ENCODE assay signal across 18 mouse cellular contexts in the genomic region with DNA sequence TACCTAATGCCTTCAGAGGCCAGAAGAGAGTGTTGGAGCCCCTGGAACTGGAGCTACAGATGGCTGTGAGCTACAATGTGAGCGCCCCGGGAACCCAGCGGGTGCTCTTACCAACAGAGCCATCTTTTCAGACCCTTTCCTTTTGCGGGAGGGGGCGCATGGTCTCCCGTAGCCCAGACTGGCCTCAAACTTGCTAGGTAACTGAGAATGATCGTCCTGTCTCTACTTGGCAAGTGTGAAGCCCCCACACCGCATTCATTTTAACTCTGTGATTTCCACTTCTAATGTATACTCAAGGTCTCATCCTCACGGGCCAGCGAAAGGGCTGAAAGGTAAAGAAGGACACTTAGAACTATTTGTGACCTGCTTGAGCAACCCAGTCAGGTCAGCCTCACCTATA. TPM values are rescaled to one million over a fixed set of nuclear protein-coding genes. Genes with fewer than 3 reads are reported as not detected.
DNase-seq lines count a peak whose midpoint lies in the region; ATAC-seq and TF ChIP-seq lines count a peak whose summit lies in the region.
"Had no signal": no experiment of that assay in that cellular context is flagged by ENCODE, and none has a peak within 500 bp of the region (broad histone marks: within the 10 kb centered on the region; RNA-seq: fewer than 3 reads in every experiment).

No protein-coding gene starts in this region.

- peak overlapping the region; percentile 94 for H3K4me2 ChIP-seq in heart, embryonic 13.5 days
- peak overlapping the region; percentile 93; the same call in 1 of the 2 replicates for H3K4me2 ChIP-seq in lung, embryonic 15.5 days
- H3K4me2 ChIP-seq in limb, embryonic 14.5 days (replicated peaks; ENCODE audit: low read depth, low read length, severe bottlenecking) = 0 out of 2 replicates have a peak overlapping the region, but pooled peaks have one; percentile 71
- H3K4me2 ChIP-seq in forebrain, embryonic 16.5 days (ENCODE audit: low read length) = no peak overlapping the region
- H3K4me2 ChIP-seq in midbrain, embryonic 14.5 days (ENCODE audit: low read length) = no peak overlapping the region

- WGBS in heart, embryonic 13.5 days = 66% methylated on average over 10 of the region's 10 CpGs
- 61% methylated on average over 10 of the region's 10 CpGs for WGBS in lung, embryonic 15.5 days
- WGBS in limb, embryonic 14.5 days = 64% methylated on average over 10 of the region's 10 CpGs
- 54% methylated on average over 10 of the region's 10 CpGs for WGBS in forebrain, embryonic 16.5 days
- 59% methylated on average over 10 of the region's 10 CpGs for WGBS in midbrain, embryonic 14.5 days

- peaks cover 29% of the 10 kb centered on the region for H3K36me3 ChIP-seq in heart, embryonic 13.5 days
- peaks cover 17% of the 10 kb centered on the region for H3K36me3 ChIP-seq in lung, embryonic 15.5 days
- peaks cover 17% of the 10 kb centered on the region for H3K36me3 ChIP-seq in limb, embryonic 14.5 days (ENCODE audit: control insufficient read depth, insufficient read depth, low read length)
- peaks cover 7% of the 10 kb centered on the region; the same call in 1 of the 2 replicates for H3K36me3 ChIP-seq in forebrain, embryonic 16.5 days (ENCODE audit: control insufficient read depth, insufficient read depth)
- peaks cover 16% of the 10 kb centered on the region for H3K36me3 ChIP-seq in midbrain, embryonic 14.5 days (ENCODE audit: control insufficient read depth, insufficient read depth, low read length)

- no peak overlapping the region for H3K9ac ChIP-seq in heart, embryonic 13.5 days
- no peak overlapping the region for H3K9ac ChIP-seq in lung, embryonic 15.5 days
- no peak overlapping the region for H3K9ac ChIP-seq in limb, embryonic 14.5 days (ENCODE audit: low read depth, low read length, severe bottlenecking)
- H3K9ac ChIP-seq in forebrain, embryonic 16.5 days (replicated peaks; ENCODE audit: low read depth, low read length) = no peak overlapping the region
- no peak overlapping the region for H3K9ac ChIP-seq in midbrain, embryonic 14.5 days (replicated peaks; ENCODE audit: low read length)
- H3K9ac ChIP-seq: midbrain, embryonic 12.5 days had no signal

- intact Hi-C loops in heart, postnatal 25 days (cut with DNase I) = loop anchor here (5.0 to 10.0 kb wide), 2 partner anchors 67 to 300 kb away; no protein-coding TSS in a partner anchor

- H3K4me3 ChIP-seq in heart, embryonic 13.5 days = no peak overlapping the region
- H3K4me3 ChIP-seq in lung, embryonic 15.5 days = no peak overlapping the region
- no peak overlapping the region for H3K4me3 ChIP-seq in limb, embryonic 14.5 days (replicated peaks; ENCODE audit: low read length)
- H3K4me3 ChIP-seq in forebrain, embryonic 16.5 days (replicated peaks; ENCODE audit: low read length) = no peak overlapping the region
- H3K4me3 ChIP-seq in midbrain, embryonic 14.5 days (replicated peaks; ENCODE audit: low read depth, low read length) = no peak overlapping the region
- H3K4me3 ChIP-seq: midbrain, embryonic 12.5 days had no signal

- no peak overlapping the region for H3K27ac ChIP-seq in heart, embryonic 13.5 days (replicated peaks)
- H3K27ac ChIP-seq in lung, embryonic 15.5 days = no peak overlapping the region
- no peak overlapping the region for H3K27ac ChIP-seq in limb, embryonic 14.5 days (replicated peaks; ENCODE audit: low read depth, low read length)
- no peak overlapping the region for H3K27ac ChIP-seq in forebrain, embryonic 16.5 days (ENCODE audit: low read length)
- no peak overlapping the region for H3K27ac ChIP-seq in midbrain, embryonic 14.5 days (replicated peaks; ENCODE audit: low read depth, low read length)
- H3K27ac ChIP-seq: midbrain, embryonic 12.5 days had no signal

- H3K9me3 ChIP-seq in heart, embryonic 13.5 days = peaks cover 11% of the 10 kb centered on the region
- H3K9me3 ChIP-seq in lung, embryonic 15.5 days = no peaks in the 10 kb centered on the region
- peaks cover 5% of the 10 kb centered on the region; the same call in 1 of the 2 replicates for H3K9me3 ChIP-seq in limb, embryonic 14.5 days (ENCODE audit: control insufficient read depth, low read length)
- peaks cover 3% of the 10 kb centered on the region; the same call in 1 of the 2 replicates for H3K9me3 ChIP-seq in forebrain, embryonic 16.5 days (ENCODE audit: control insufficient read depth, low read length)
- 0 out of 2 replicates have a peak, but pooled peaks cover 4% of the 10 kb centered on the region for H3K9me3 ChIP-seq in midbrain, embryonic 14.5 days (ENCODE audit: control insufficient read depth, low read length)

- peaks cover 9% of the 10 kb centered on the region for H3K4me1 ChIP-seq in heart, embryonic 13.5 days
- H3K4me1 ChIP-seq in lung, embryonic 15.5 days = peaks cover 8% of the 10 kb centered on the region
- H3K4me1 ChIP-seq in limb, embryonic 14.5 days (ENCODE audit: control insufficient read depth, insufficient read depth, low read length) = peaks cover 3% of the 10 kb centered on the region; the same call in 1 of the 2 replicates
- peaks cover 5% of the 10 kb centered on the region for H3K4me1 ChIP-seq in forebrain, embryonic 16.5 days (replicated peaks; ENCODE audit: control insufficient read depth, insufficient read depth, low read length)
- peaks cover 6% of the 10 kb centered on the region; the same call in 1 of the 2 replicates for H3K4me1 ChIP-seq in midbrain, embryonic 14.5 days (ENCODE audit: control insufficient read depth, insufficient read depth, low read length)

- no peak for TF ChIP-seq POLR2A in limb, embryonic 14.5 days (IDR thresholded peaks at IDR 0.05; ENCODE audit: borderline replicate concordance, extremely low read depth, insufficient read depth, insufficient read length)

- DNase-seq in heart, postnatal 25 days (ENCODE audit: low spot score) = no peak
- DNase-seq in lung, postnatal 10 days = no peak
- DNase-seq in limb, embryonic 14.5 days (ENCODE audit: low spot score) = no peak
- DNase-seq in midbrain, embryonic 14.5 days = no peak

- H3K27me3 ChIP-seq in heart, embryonic 13.5 days (replicated peaks) = peaks cover 15% of the 10 kb centered on the region
- peaks cover 14% of the 10 kb centered on the region; the same call in 1 of the 2 replicates for H3K27me3 ChIP-seq in lung, embryonic 15.5 days
- H3K27me3 ChIP-seq in limb, embryonic 14.5 days (ENCODE audit: control insufficient read depth, insufficient read depth, low read length) = peaks cover 3% of the 10 kb centered on the region; the same call in 1 of the 2 replicates
- H3K27me3 ChIP-seq in forebrain, embryonic 16.5 days (replicated peaks; ENCODE audit: control insufficient read depth, insufficient read depth, low read length) = peaks cover 37% of the 10 kb centered on the region
- H3K27me3 ChIP-seq in midbrain, embryonic 14.5 days (ENCODE audit: control insufficient read depth, insufficient read depth, low read length) = peaks cover 27% of the 10 kb centered on the region

- ATAC-seq in heart, embryonic 13.5 days (ENCODE audit: extremely low read depth, insufficient number of reproducible peaks, low FRiP score, low TSS enrichment) = no peak
- ATAC-seq in lung, embryonic 15.5 days (ENCODE audit: borderline replicate concordance, extremely low read depth, low FRiP score, low TSS enrichment) = no peak
- no peak for ATAC-seq in limb, embryonic 14.5 days (ENCODE audit: low FRiP score, low read depth)
- no peak for ATAC-seq in forebrain, embryonic 16.5 days
- no peak for ATAC-seq in midbrain, embryonic 14.5 days (ENCODE audit: low FRiP score, low TSS enrichment)

RNA-seq across cellular contexts. Expression of gene Sec31b, which starts 1.3 kb away (rescaled TPM):
- 0.96 and 0.98 TPM in 2 replicates for polyA plus RNA-seq in heart, embryonic 13.5 days (2015; fragmentation: Nextera tagmentation; extraction: Ambion mirVana)
- 1 to 10 TPM; 6.5 to 6.9 TPM for total RNA-seq in heart, postnatal 25 days (2021)
- polyA plus RNA-seq in lung, embryonic 15.5 days (2015; fragmentation: Nextera tagmentation; extraction: Ambion mirVana) = 0.30 and 0.54 TPM in 2 replicates
- polyA plus RNA-seq in limb, embryonic 14.5 days (2012; rRNA removed) = 1.5 and 1.6 TPM in 2 replicates
- 0.14 and 0.34 TPM in 2 replicates for polyA plus RNA-seq in limb, embryonic 14.5 days (2014; fragmentation: Nextera tagmentation; extraction: Ambion mirVana)
- polyA plus RNA-seq in forebrain, embryonic 16.5 days (2015; fragmentation: Nextera tagmentation; extraction: Ambion mirVana) = 0.07 and 0.16 TPM in 2 replicates
- polyA plus RNA-seq in midbrain, embryonic 14.5 days (2014; fragmentation: Nextera tagmentation; extraction: Ambion mirVana) = 0.05 and 0.12 TPM in 2 replicates

RNA-seq across cellular contexts. Expression of gene Gm20538, which starts 8.3 kb away (rescaled TPM):
- not detected in 2 replicates for polyA plus RNA-seq in heart, embryonic 13.5 days (2015; fragmentation: Nextera tagmentation; extraction: Ambion mirVana)
- total RNA-seq in heart, postnatal 25 days (2021) = not detected
- not detected in 2 replicates for polyA plus RNA-seq in lung, embryonic 15.5 days (2015; fragmentation: Nextera tagmentation; extraction: Ambion mirVana)
- polyA plus RNA-seq in limb, embryonic 14.5 days (2012; rRNA removed) = not detected in 2 replicates
- not detected in 2 replicates for polyA plus RNA-seq in limb, embryonic 14.5 days (2014; fragmentation: Nextera tagmentation; extraction: Ambion mirVana)
- polyA plus RNA-seq in forebrain, embryonic 16.5 days (2015; fragmentation: Nextera tagmentation; extraction: Ambion mirVana) = not detected in 2 replicates
- not detected in 2 replicates for polyA plus RNA-seq in midbrain, embryonic 14.5 days (2014; fragmentation: Nextera tagmentation; extraction: Ambion mirVana)
- total RNA-seq: adrenal gland, adult 8-10 months; G1E; layer of hippocampus, postnatal 36 days had no signal
- polyA plus RNA-seq: cerebellum, adult 2 months; G1E; gonadal fat pad, adult 2 months; inflammation-experienced regulatory T-cells, adult 6 months; limb, embryonic 11.5 days; midbrain, embryonic 12.5 days; neural tube, embryonic 11.5 days; small intestine, adult 2 months; urinary bladder, adult 2 months had no signal

RNA-seq across cellular contexts. Expression of gene Ndufb8, which starts 10.9 kb away (rescaled TPM):
- 887 and 1,052 TPM in 2 replicates for polyA plus RNA-seq in heart, embryonic 13.5 days (2015; fragmentation: Nextera tagmentation; extraction: Ambion mirVana)
- 1,000 to 10,000 TPM; 2,025 to 2,150 TPM for total RNA-seq in heart, postnatal 25 days (2021)
- polyA plus RNA-seq in lung, embryonic 15.5 days (2015; fragmentation: Nextera tagmentation; extraction: Ambion mirVana) = 530 and 563 TPM in 2 replicates
- 334 and 452 TPM in 2 replicates for polyA plus RNA-seq in limb, embryonic 14.5 days (2012; rRNA removed)
- polyA plus RNA-seq in limb, embryonic 14.5 days (2014; fragmentation: Nextera tagmentation; extraction: Ambion mirVana) = 487 and 542 TPM in 2 replicates
- polyA plus RNA-seq in forebrain, embryonic 16.5 days (2015; fragmentation: Nextera tagmentation; extraction: Ambion mirVana) = 376 and 452 TPM in 2 replicates
- 566 and 729 TPM in 2 replicates for polyA plus RNA-seq in midbrain, embryonic 14.5 days (2014; fragmentation: Nextera tagmentation; extraction: Ambion mirVana)

RNA-seq across cellular contexts. Expression of gene Hif1an, which starts 18.3 kb away (rescaled TPM):
- polyA plus RNA-seq in heart, embryonic 13.5 days (2015; fragmentation: Nextera tagmentation; extraction: Ambion mirVana) = 23.5 and 23.9 TPM in 2 replicates
- 10 to 100 TPM; 56.5 to 58.9 TPM for total RNA-seq in heart, postnatal 25 days (2021)
- 26.9 and 28.7 TPM in 2 replicates for polyA plus RNA-seq in lung, embryonic 15.5 days (2015; fragmentation: Nextera tagmentation; extraction: Ambion mirVana)
- 30.1 and 34.0 TPM in 2 replicates for polyA plus RNA-seq in limb, embryonic 14.5 days (2012; rRNA removed)
- polyA plus RNA-seq in limb, embryonic 14.5 days (2014; fragmentation: Nextera tagmentation; extraction: Ambion mirVana) = 27.3 and 28.1 TPM in 2 replicates
- 31.6 and 34.8 TPM in 2 replicates for polyA plus RNA-seq in forebrain, embryonic 16.5 days (2015; fragmentation: Nextera tagmentation; extraction: Ambion mirVana)
- 21.1 and 21.7 TPM in 2 replicates for polyA plus RNA-seq in midbrain, embryonic 14.5 days (2014; fragmentation: Nextera tagmentation; extraction: Ambion mirVana)

RNA-seq across cellular contexts. Expression of gene Wnt8b, which starts 51.1 kb away (rescaled TPM):
- polyA plus RNA-seq in heart, embryonic 13.5 days (2015; fragmentation: Nextera tagmentation; extraction: Ambion mirVana) = not detected in 2 replicates
- not detected for total RNA-seq in heart, postnatal 25 days (2021)
- polyA plus RNA-seq in lung, embryonic 15.5 days (2015; fragmentation: Nextera tagmentation; extraction: Ambion mirVana) = not detected in 2 replicates
- polyA plus RNA-seq in limb, embryonic 14.5 days (2012; rRNA removed) = 0.03 and 0.04 TPM in 2 replicates
- polyA plus RNA-seq in limb, embryonic 14.5 days (2014; fragmentation: Nextera tagmentation; extraction: Ambion mirVana) = not detected in 2 replicates
- polyA plus RNA-seq in forebrain, embryonic 16.5 days (2015; fragmentation: Nextera tagmentation; extraction: Ambion mirVana) = 1.6 and 2.0 TPM in 2 replicates
- 0.54 and 1.2 TPM in 2 replicates for polyA plus RNA-seq in midbrain, embryonic 14.5 days (2014; fragmentation: Nextera tagmentation; extraction: Ambion mirVana)
- total RNA-seq: layer of hippocampus, postnatal 36 days had no signal
- polyA plus RNA-seq: G1E; inflammation-experienced regulatory T-cells, adult 6 months; limb, embryonic 11.5 days; small intestine, adult 2 months; urinary bladder, adult 2 months had no signal

Comparison
In these comparisons a context has a peak if more than half of its experiments do, and no peak if none do; other contexts are left out.
1. H3K4me2 ChIP-seq: peak in heart, embryonic 13.5 days (single experiment), lung, embryonic 15.5 days (single experiment) and limb, embryonic 14.5 days (single experiment); none in forebrain, embryonic 16.5 days (single experiment) and midbrain, embryonic 14.5 days (single experiment).